Mouse (Mus musculus) lung, embryonic 16.5 days (tissue): ENCODE results near the gene Eif4g3. TPM values are rescaled to one million over a fixed set of nuclear protein-coding genes. Genes with fewer than 3 reads are reported as not detected.

Source experiments
- ATAC-seq: fragments of 200-750 bp; cut with Nextera tagmentation; 2 replicates; pipeline ENCODE4 v1.8.0; 2017; ENCODE audit warnings: low read depth, mild to moderate bottlenecking, moderate library complexity
- H3K27ac ChIP-seq: fragments of 300-500 bp; sonication (generic); 2 replicates; pipeline ENCODE4 v1.5.1; 2014; ENCODE audit warnings: mild to moderate bottlenecking, control low read depth, low read length
- H3K27me3 ChIP-seq: fragments of 300-500 bp; sonication (generic); 2 replicates; pipeline ENCODE4 v1.6.1; 2014; ENCODE audit warnings: low read depth, low read length, mixed read lengths; ENCODE audit not compliant: control insufficient read depth, insufficient read depth
- H3K36me3 ChIP-seq: fragments of 300-500 bp; sonication (generic); 2 replicates; pipeline ENCODE4 v1.6.1; 2014; ENCODE audit warnings: low read length; ENCODE audit not compliant: control insufficient read depth, insufficient read depth
- H3K4me1 ChIP-seq: fragments of 300-500 bp; sonication (generic); replicated peaks from 2 replicates; pipeline ENCODE4 v1.6.1; 2014; ENCODE audit warnings: low read length, mixed read lengths; ENCODE audit not compliant: control insufficient read depth, insufficient read depth
- H3K4me2 ChIP-seq: fragments of 300-500 bp; sonication (generic); 2 replicates; pipeline ENCODE4 v1.6.1; 2014; ENCODE audit warnings: low read depth, low read length, control low read depth
- H3K4me3 ChIP-seq: fragments of 300-500 bp; sonication (generic); 2 replicates; pipeline ENCODE4 v1.5.1; 2014; ENCODE audit warnings: mild to moderate bottlenecking, low read length, control low read depth
- H3K9ac ChIP-seq: fragments of 300-500 bp; sonication (generic); 2 replicates; pipeline ENCODE4 v1.6.1; 2014; ENCODE audit warnings: low read length, control low read depth
- H3K9me3 ChIP-seq: fragments of 300-500 bp; sonication (generic); 2 replicates; pipeline ENCODE4 v1.6.1; 2016; ENCODE audit warnings: low read length; ENCODE audit not compliant: control insufficient read depth
- WGBS: fragments of 180-500 bp; shearing (Covaris S2); extraction: QIAGEN DNeasy Blood & Tissue Kit; methylation state at CpG from one replicate; pipeline ENCODE4 v1.1.7; 2014; 5-methylcytosine and 5-hydroxymethylcytosine counted together
- polyA plus RNA-seq: library from polyadenylated mRNA; unstranded; fragments of >200 nt; fragmentation: Nextera tagmentation; extraction: Ambion mirVana; gene quantifications from 2 replicates; pipeline ENCODE4 v1.2.1, GENCODE M21; 2015

The Eif4g3 gene
- polyA plus RNA-seq, 1 experiment from 2014 or later, result 23.8 TPM

GRCm38 (mm10) chr4:138185961-138186360 lies 193.1 kb downstream of the Eif4g3 start:
- ATAC-seq, result no peak

GRCm38 (mm10) chr4:138187995-138188394 lies 195.2 kb downstream of the Eif4g3 start:
- WGBS, result 76% methylated on average over 7 of the region's 7 CpGs
- H3K27me3 ChIP-seq, result no peaks in the 10 kb centered on the region
- ATAC-seq, result no peak
- H3K9ac ChIP-seq, result no peak overlapping the region
- H3K4me2 ChIP-seq, result no peak overlapping the region
- no peak overlapping the region for H3K4me3 ChIP-seq
- no peaks in the 10 kb centered on the region for H3K4me1 ChIP-seq
- H3K36me3 ChIP-seq, result peaks cover 48% of the 10 kb centered on the region
- no peak overlapping the region for H3K27ac ChIP-seq
- no peaks in the 10 kb centered on the region for H3K9me3 ChIP-seq

More at GRCm38 (mm10) chr4:138185961-138186360, 193.1 kb downstream of the Eif4g3 start:
- no peak overlapping the region for H3K4me2 ChIP-seq
- peaks cover 52% of the 10 kb centered on the region for H3K36me3 ChIP-seq
- no peak overlapping the region for H3K9ac ChIP-seq
- H3K27ac ChIP-seq, result no peak overlapping the region
- no peaks in the 10 kb centered on the region for H3K4me1 ChIP-seq
- H3K27me3 ChIP-seq, result no peaks in the 10 kb centered on the region
- H3K9me3 ChIP-seq, result no peaks in the 10 kb centered on the region
- WGBS, result 90% methylated on average over 7 of the region's 7 CpGs
- no peak overlapping the region for H3K4me3 ChIP-seq

GRCm38 (mm10) chr4:138192561-138192960 lies 199.7 kb downstream of the Eif4g3 start:
- H3K27ac ChIP-seq, result no peak overlapping the region
- WGBS, result 82% methylated on average over 5 of the region's 5 CpGs
- H3K4me1 ChIP-seq, result no peaks in the 10 kb centered on the region
- H3K27me3 ChIP-seq, result no peaks in the 10 kb centered on the region
- H3K36me3 ChIP-seq, result peaks cover 53% of the 10 kb centered on the region
- no peak overlapping the region for H3K4me2 ChIP-seq
- H3K4me3 ChIP-seq, result no peak overlapping the region
- no peaks in the 10 kb centered on the region for H3K9me3 ChIP-seq
- ATAC-seq, result no peak
- H3K9ac ChIP-seq, result no peak overlapping the region

DNA sequence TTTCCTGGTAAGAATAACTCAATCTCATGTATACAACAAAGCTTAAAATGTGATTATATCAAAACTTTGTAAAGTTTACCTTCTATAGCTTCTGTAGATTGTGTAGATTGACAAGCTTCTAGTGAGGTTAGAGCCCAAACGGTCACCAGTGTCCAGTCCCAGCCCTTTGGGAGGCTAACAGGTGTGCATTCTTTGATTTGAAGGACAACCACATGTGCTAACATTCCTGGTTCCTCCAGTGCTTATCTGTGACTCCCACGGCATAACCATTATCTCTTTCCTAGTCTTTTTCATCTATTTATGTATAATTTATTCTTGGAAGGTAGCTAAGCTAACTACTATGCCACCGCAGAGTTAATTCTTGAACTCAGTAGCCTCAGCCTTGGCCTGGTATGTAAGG lies 207.9 kb downstream of the Eif4g3 start:
- no peak for ATAC-seq
- peaks cover 44% of the 10 kb centered on the region for H3K36me3 ChIP-seq
- WGBS, result 86% methylated on average over 3 of the region's 3 CpGs

GRCm38 (mm10) chr4:138201696-138202095 lies 208.9 kb downstream of the Eif4g3 start:
- WGBS, result 80% methylated on average over 9 of the region's 9 CpGs
- H3K27me3 ChIP-seq, result no peaks in the 10 kb centered on the region
- H3K9ac ChIP-seq, result no peak overlapping the region
- H3K4me2 ChIP-seq, result no peak overlapping the region
- H3K4me3 ChIP-seq, result no peak overlapping the region
- H3K36me3 ChIP-seq, result peaks cover 41% of the 10 kb centered on the region
- no peaks in the 10 kb centered on the region for H3K9me3 ChIP-seq
- H3K27ac ChIP-seq, result no peak overlapping the region
- no peaks in the 10 kb centered on the region for H3K4me1 ChIP-seq
- no peak for ATAC-seq

More for the DNA sequence above, 207.9 kb downstream of the Eif4g3 start:
- no peaks in the 10 kb centered on the region for H3K4me1 ChIP-seq
- H3K9me3 ChIP-seq, result no peaks in the 10 kb centered on the region
- no peak overlapping the region for H3K4me3 ChIP-seq
- H3K27ac ChIP-seq, result no peak overlapping the region
- H3K9ac ChIP-seq, result no peak overlapping the region
- H3K4me2 ChIP-seq, result no peak overlapping the region
- no peaks in the 10 kb centered on the region for H3K27me3 ChIP-seq

DNA sequence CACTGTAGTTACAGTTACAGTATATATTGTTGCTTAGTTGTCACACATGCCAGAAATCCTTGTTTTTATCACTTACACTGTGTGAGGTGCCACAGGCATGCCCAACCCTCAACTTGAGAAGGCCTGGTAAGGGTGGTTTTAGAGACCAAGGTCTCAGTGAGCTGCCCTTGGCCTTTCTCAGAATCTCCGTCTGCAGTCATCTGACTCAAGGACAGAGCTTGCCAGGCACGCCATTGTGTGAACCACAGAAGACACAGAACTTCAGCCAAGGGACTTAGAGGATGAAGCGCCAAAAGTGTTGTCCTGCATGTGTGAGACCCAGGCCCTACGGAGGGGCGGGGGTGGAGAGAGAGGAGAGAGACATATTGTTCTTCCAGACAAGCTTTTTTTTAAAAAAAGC lies 217.3 kb downstream of the Eif4g3 start:
- H3K4me2 ChIP-seq, result no peak overlapping the region
- WGBS, result 88% methylated on average over 5 of the region's 5 CpGs
- no peaks in the 10 kb centered on the region for H3K27me3 ChIP-seq
- ATAC-seq, result no peak
- H3K36me3 ChIP-seq, result peaks cover 10% of the 10 kb centered on the region; the same call in 1 of the 2 replicates
- H3K9ac ChIP-seq, result no peak overlapping the region
- no peaks in the 10 kb centered on the region for H3K9me3 ChIP-seq
- no peaks in the 10 kb centered on the region for H3K4me1 ChIP-seq
- H3K27ac ChIP-seq, result no peak overlapping the region
- H3K4me3 ChIP-seq, result no peak overlapping the region

DNA sequence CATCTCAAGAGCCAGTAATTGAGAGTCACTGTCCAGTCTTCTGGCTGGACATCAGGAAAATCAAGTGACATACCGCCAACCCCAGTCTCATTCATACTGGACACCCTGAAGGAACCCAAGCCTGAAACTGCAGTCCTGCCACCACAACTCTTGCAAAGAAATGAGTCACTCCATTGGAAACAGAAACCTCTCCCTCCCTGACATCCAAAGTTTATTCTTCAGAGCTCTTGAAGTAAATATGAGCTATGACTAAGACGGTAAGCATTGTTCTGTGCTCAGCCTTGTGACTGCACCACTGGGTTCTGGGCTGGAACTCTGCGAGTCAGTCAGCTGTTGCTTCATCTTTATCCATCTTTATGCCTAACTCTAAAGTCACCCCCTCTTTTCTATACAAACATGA lies 221.0 kb downstream of the Eif4g3 start:
- no peaks in the 10 kb centered on the region for H3K9me3 ChIP-seq
- WGBS, result 53% methylated on average over 3 of the region's 3 CpGs
- ATAC-seq, result no peak
- H3K27me3 ChIP-seq, result no peaks in the 10 kb centered on the region
- no peak overlapping the region for H3K4me2 ChIP-seq
- H3K36me3 ChIP-seq, result no peaks in the 10 kb centered on the region
- H3K9ac ChIP-seq, result no peak overlapping the region
- H3K4me1 ChIP-seq, result peaks cover 15% of the 10 kb centered on the region
- no peak overlapping the region for H3K4me3 ChIP-seq
- H3K27ac ChIP-seq, result no peak overlapping the region

- ATAC-seq, result no peak
- 34% methylated on average over 13 of the region's 13 CpGs for WGBS
Measured at GRCm38 (mm10) chr4:138215671-138216199, 222.9 kb downstream of the Eif4g3 start.

GRCm38 (mm10) chr4:138216200-138216890 lies 223.5 kb downstream of the Eif4g3 start, which contains the start of gene Hp1bp3:
TSS of gene Hp1bp3 (plus strand) at chr4:138216296.
- WGBS, result under 1% methylated on average over 17 of the region's 84 CpGs
- H3K9me3 ChIP-seq, result no peaks in the 10 kb centered on the region
- H3K4me2 ChIP-seq, result peak within 1 kb of the TSS; percentile 88
- peak within 1 kb of the TSS; percentile 99 for H3K27ac ChIP-seq
- peaks cover 24% of the 10 kb centered on the region for H3K4me1 ChIP-seq
- peak within 1 kb of the TSS; percentile 83 for H3K4me3 ChIP-seq
- H3K36me3 ChIP-seq, result no peaks in the 10 kb centered on the region
- peak; percentile 79 for ATAC-seq
- H3K9ac ChIP-seq, result peak within 1 kb of the TSS; percentile 96
- no peaks in the 10 kb centered on the region for H3K27me3 ChIP-seq

More at GRCm38 (mm10) chr4:138215671-138216199, 222.9 kb downstream of the Eif4g3 start:
- H3K27ac ChIP-seq, result peak overlapping the region; percentile 99
- peak overlapping the region; percentile 83 for H3K4me3 ChIP-seq
- no peaks in the 10 kb centered on the region for H3K36me3 ChIP-seq
- no peaks in the 10 kb centered on the region for H3K9me3 ChIP-seq
- peaks cover 24% of the 10 kb centered on the region for H3K4me1 ChIP-seq
- H3K4me2 ChIP-seq, result peak overlapping the region; percentile 71
- H3K27me3 ChIP-seq, result no peaks in the 10 kb centered on the region
- peak overlapping the region; percentile 96 for H3K9ac ChIP-seq
